Mouse (Mus musculus) E14TG2a.4 (cell line): ENCODE measurements at regions not wholly inside any gene's neighbourhood (a gene's known extent, or its start where the extent isn't known, plus 50 kb on each side); places are given as distances from the start of the nearest gene placed in this dataset.

Source experiments
- CTCF ChIP-seq: conservative IDR thresholded peaks from 2 replicates; pipeline ENCODE4 v1.5.1; 2014; ENCODE audit warnings: low read length
- NANOG ChIP-seq: IDR thresholded peaks from 2 replicates; pipeline ENCODE4 v1.6.1; 2014; ENCODE audit warnings: borderline replicate concordance, low read length, mixed read lengths

DNA sequence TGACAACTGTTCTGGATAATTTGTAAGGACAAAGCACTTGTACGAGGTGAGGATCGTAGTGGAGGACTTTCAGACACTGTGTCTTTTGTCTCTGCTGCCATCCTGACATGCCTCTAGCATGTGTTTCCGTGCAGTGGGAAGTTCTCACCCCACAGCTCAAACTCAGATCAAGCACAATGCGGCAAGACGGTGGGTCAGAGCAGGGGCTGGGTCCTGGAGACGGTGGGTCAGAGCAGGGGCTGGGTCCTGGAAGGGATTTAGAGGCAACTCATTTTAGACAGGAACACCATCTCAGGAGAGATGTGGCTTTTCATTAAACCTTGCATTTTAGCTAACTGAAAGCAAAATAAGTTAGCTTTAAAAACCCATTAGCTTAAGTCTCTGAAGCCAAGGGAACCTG lies 52.3 kb upstream of the Trpc7 start:
- TF ChIP-seq CTCF (no peak), NANOG (no peak)
